Mouse (Mus musculus) stomach, embryonic 14.5 days (tissue): ENCODE results near the gene Tmeff2. TPM values are rescaled to one million over a fixed set of nuclear protein-coding genes. Genes with fewer than 3 reads are reported as not detected.

Experiments used
- ATAC-seq: fragments of 200-750 bp; cut with Nextera tagmentation; 2 replicates; pipeline ENCODE4 v1.8.0; 2017; ENCODE audit warnings: low read depth, moderate TSS enrichment; ENCODE audit not compliant: insufficient number of reproducible peaks, insufficient read depth, low FRiP score
- H3K27ac ChIP-seq: fragments of 300-500 bp; sonication (generic); 2 replicates; pipeline ENCODE4 v1.5.1; 2014; ENCODE audit warnings: mild to moderate bottlenecking, low read length, moderate library complexity, mixed read lengths
- H3K27me3 ChIP-seq: fragments of 300-500 bp; sonication (generic); 2 replicates; pipeline ENCODE4 v1.6.1; 2014; ENCODE audit warnings: low read length, control low read depth, mixed read lengths; ENCODE audit not compliant: control insufficient read depth, insufficient read depth
- H3K36me3 ChIP-seq: fragments of 300-500 bp; sonication (generic); 2 replicates; pipeline ENCODE4 v1.6.1; 2014; ENCODE audit warnings: mild to moderate bottlenecking, control low read depth, low read length, moderate library complexity, mixed read lengths; ENCODE audit not compliant: control insufficient read depth, insufficient read depth
- H3K4me1 ChIP-seq: fragments of 300-500 bp; sonication (generic); 2 replicates; pipeline ENCODE4 v1.6.1; 2014; ENCODE audit warnings: low read length, control low read depth, mixed read lengths; ENCODE audit not compliant: control insufficient read depth, insufficient read depth
- H3K4me2 ChIP-seq: fragments of 300-500 bp; sonication (generic); replicated peaks from 2 replicates; pipeline ENCODE4 v1.6.1; 2014; ENCODE audit warnings: low read depth, low read length, control low read depth
- H3K4me3 ChIP-seq: fragments of 300-500 bp; sonication (generic); 2 replicates; pipeline ENCODE4 v1.5.1; 2014; ENCODE audit warnings: low read depth, low read length, control low read depth
- H3K9ac ChIP-seq: fragments of 300-500 bp; sonication (generic); replicated peaks from 2 replicates; pipeline ENCODE4 v1.6.1; 2014; ENCODE audit warnings: low read depth, mild to moderate bottlenecking, control low read depth, low read length, moderate library complexity, mixed read lengths
- H3K9me3 ChIP-seq: fragments of 300-500 bp; sonication (generic); 2 replicates; pipeline ENCODE4 v1.6.1; 2016; ENCODE audit warnings: low read depth, low read length, control low read depth; ENCODE audit not compliant: control insufficient read depth
- WGBS: fragments of 180-500 bp; shearing (Covaris S2); extraction: QIAGEN DNeasy Blood & Tissue Kit; methylation state at CpG from one replicate; pipeline ENCODE4 v1.1.7; 2014; 5-methylcytosine and 5-hydroxymethylcytosine counted together
- polyA plus RNA-seq: library from polyadenylated mRNA; unstranded; fragments of >200 nt; fragmentation: Nextera tagmentation; extraction: Ambion mirVana; gene quantifications from 2 replicates; pipeline ENCODE4 v1.2.1, GENCODE M21; 2014

The Tmeff2 gene
- polyA plus RNA-seq, 1 experiment from 2014 or later, result 12.3 TPM

DNA sequence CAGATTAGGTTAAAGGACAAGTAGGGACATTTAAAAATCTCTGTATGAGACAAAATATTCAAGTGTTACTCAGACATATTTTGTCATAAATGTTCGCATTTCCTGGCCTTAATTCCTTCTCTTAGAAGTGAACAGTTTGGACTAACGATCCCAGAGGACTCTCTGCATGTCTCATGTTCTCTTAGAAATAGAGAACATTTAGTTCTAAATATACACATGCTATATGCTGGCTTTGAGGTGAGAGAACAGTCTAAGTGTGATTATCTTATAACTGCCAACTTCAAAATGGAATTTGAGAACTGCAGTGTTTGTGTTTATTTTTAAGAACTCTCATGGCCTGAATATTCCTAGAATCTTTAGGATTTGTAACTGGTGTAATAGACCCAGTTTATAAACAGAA lies 69.2 kb downstream of the Tmeff2 start:
- no peak overlapping the region for H3K4me2 ChIP-seq
- H3K27ac ChIP-seq, result no peak overlapping the region
- H3K4me1 ChIP-seq, result no peaks in the 10 kb centered on the region
- H3K9me3 ChIP-seq, result no peaks in the 10 kb centered on the region
- no peak overlapping the region for H3K4me3 ChIP-seq
- ATAC-seq, result no peak
- no peak overlapping the region for H3K9ac ChIP-seq
- no peaks in the 10 kb centered on the region for H3K27me3 ChIP-seq
- 78% methylated on average over 2 of the region's 2 CpGs for whole genome bisulfite sequencing
- no peaks in the 10 kb centered on the region for H3K36me3 ChIP-seq

DNA sequence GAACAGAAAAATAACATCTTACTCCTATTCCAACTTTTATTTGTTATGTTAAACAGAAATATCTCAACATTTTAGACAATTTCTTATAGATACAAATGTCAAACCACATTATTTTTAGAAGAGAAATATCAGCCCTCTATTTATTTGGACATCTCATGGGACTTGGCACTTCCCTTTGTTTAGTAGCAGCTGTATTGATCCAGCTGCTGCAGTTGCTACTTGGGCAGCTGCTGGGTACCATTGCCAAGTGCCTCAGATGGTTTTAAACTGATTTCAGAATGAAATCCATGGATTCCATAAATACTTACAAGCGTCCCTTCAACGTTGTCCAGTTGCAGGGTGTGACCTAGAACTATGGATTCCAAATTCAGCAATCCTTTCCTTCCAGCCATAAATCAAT lies 70.4 kb downstream of the Tmeff2 start:
- Histone ChIP-seq H3K36me3 (no peaks in the 10 kb centered on the region), H3K4me2 (no peak overlapping the region), H3K4me3 (no peak overlapping the region), H3K9me3 (no peaks in the 10 kb centered on the region), H3K27ac (no peak overlapping the region), H3K9ac (no peak overlapping the region), H3K27me3 (no peaks in the 10 kb centered on the region), H3K4me1 (no peaks in the 10 kb centered on the region)
- WGBS, result 34% methylated on average over 2 of the region's 2 CpGs
- ATAC-seq, result no peak

DNA sequence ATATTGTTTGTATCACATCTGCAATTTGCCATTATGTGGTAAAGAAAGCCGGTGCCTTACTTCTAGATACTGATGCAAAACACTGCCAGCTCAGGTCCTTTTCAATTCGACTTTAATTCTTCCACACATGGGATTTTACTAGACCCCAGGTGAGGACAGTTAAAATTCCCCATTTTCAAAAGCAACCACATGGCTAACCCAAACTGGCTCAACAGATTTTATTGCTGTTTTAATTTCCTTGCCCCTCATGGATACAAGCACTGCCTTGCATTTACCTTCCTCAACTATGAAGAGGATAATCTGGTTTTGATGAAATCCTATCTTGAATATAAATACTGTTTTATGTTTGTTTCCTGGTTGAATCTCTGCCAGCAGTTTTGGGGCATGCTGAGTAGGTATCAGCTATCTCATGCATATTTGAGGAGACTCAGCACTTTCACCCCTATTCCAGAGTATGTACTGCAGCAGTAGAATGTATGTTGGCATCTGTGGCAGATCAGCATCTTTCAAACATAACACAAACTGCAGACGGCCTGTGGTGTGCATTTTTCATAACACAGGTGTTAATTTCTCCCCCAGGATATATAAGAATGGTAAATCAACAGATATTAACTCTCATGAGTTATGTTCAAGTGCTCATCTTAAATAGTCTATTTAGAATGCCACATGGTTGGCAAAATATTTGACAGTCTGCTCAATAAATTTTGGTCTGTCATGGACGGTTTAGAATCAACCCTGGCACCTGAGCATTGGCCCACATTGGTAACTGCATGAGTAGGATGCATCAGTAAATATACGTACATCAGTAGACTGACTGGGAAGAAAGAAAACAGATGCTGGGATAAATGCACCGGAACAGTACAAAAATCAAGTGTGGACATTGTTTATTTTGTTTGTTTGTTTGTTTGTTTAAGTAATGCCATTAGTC lies 72.3 kb downstream of the Tmeff2 start:
- Histone ChIP-seq H3K36me3 (no peaks in the 10 kb centered on the region), H3K4me1 (no peaks in the 10 kb centered on the region), H3K9me3 (no peaks in the 10 kb centered on the region), H3K27me3 (no peaks in the 10 kb centered on the region), H3K4me3 (no peak overlapping the region), H3K4me2 (no peak overlapping the region), H3K9ac (no peak overlapping the region), H3K27ac (no peak overlapping the region)
- WGBS, result 81% methylated on average over 6 of the region's 6 CpGs
- no peak for ATAC-seq

DNA sequence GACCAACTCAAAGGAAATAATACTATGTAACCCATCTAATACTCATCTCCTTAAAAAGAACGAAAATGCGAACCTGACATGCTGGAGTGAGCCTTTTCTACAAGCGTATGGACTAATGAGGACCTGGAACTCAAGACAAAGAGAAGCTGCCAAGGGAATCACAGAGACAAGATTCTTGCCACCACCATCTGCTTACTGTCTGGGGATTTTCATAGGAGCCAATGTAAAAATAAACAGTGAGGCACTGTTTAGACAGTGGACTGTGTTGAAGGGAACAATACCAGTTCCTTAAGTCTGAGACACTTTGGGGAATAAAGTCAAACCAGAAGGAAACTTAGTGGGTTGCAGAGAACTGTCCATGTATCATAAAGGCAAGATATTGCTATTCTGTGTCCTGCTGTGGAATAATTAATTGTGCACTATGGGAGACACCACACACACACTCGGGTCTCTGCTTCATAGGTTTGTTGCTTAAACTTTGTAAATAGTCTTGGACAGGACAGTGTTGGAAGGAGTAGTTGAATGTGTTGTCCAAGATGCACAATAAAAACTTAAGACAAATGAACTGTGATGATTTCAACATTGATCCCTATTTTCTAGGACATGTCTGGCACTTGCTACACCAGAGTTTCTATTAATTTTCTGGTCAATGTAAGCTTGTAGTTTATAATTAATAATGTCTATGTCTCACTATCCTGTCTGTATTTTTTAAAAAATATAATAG lies 79.1 kb downstream of the Tmeff2 start:
- Histone ChIP-seq H3K36me3 (no peaks in the 10 kb centered on the region), H3K4me1 (no peaks in the 10 kb centered on the region), H3K4me3 (no peak overlapping the region), H3K4me2 (no peak overlapping the region), H3K9me3 (no peaks in the 10 kb centered on the region), H3K27ac (no peak overlapping the region), H3K9ac (no peak overlapping the region), H3K27me3 (no peaks in the 10 kb centered on the region)
- ATAC-seq, result no peak
- 57% methylated on average over 4 of the region's 4 CpGs for WGBS

DNA sequence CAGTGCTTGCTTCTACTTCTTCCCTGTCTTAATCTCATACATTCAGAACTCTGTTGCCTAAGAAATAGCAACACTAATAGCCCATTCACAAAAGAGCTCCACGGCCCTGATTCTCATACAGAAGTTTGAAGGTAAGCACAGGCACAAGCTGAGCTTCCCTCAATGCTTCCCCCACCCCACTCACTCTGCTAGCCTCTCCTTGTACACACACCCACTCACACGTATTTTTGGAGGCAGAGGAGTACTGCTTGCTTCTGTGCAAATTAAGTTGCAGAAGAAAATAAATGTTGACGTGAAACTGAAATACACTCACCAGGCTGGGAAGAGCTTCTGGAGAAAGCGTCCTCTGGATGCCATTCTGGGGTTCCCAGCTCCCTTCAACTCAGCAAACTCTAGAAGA lies 80.1 kb downstream of the Tmeff2 start:
- Histone ChIP-seq H3K9me3 (no peaks in the 10 kb centered on the region), H3K36me3 (no peaks in the 10 kb centered on the region), H3K4me1 (no peaks in the 10 kb centered on the region), H3K27ac (no peak overlapping the region), H3K27me3 (no peaks in the 10 kb centered on the region), H3K4me3 (no peak overlapping the region), H3K4me2 (no peak overlapping the region), H3K9ac (no peak overlapping the region)
- no peak for ATAC-seq
- WGBS, result 73% methylated on average over 4 of the region's 4 CpGs

DNA sequence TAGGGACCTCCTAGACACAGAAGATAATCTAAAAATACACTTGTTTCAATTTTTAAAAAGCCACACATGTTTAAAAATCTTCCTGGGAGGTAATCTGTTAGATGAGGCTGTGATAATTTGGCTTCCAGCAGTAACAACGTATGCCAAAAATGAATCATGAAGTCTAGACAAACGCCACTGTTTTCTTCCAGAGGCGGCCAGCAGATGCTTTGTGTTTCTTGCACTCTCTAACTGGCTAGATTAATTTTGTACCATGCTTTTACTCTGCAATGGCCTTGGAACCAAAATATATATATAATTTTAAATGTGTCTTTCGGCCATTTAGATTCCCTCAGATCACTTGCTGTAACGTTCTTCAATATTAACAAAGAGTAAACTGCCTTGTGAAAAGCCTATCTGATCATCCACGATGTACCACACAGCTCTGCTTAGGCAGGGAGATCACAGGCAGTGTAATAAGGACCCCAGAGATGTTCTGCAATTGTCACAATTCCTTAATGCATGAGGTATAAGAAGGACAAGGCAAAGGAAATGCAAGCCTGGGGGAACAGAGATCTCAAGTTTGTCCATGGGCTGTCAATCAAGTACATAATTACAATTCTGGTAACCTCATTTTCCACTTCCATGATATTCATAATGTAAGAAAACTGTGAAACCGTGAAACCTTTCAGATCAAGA lies 80.8 kb downstream of the Tmeff2 start:
- no peaks in the 10 kb centered on the region for H3K27me3 ChIP-seq
- H3K9me3 ChIP-seq, result no peaks in the 10 kb centered on the region
- H3K4me3 ChIP-seq, result no peak overlapping the region
- H3K27ac ChIP-seq, result no peak overlapping the region
- no peaks in the 10 kb centered on the region for H3K36me3 ChIP-seq
- no peak overlapping the region for H3K4me2 ChIP-seq
- H3K4me1 ChIP-seq, result no peaks in the 10 kb centered on the region
- no peak overlapping the region for H3K9ac ChIP-seq
- ATAC-seq, result no peak
- WGBS, result 60% methylated on average over 7 of the region's 7 CpGs

DNA sequence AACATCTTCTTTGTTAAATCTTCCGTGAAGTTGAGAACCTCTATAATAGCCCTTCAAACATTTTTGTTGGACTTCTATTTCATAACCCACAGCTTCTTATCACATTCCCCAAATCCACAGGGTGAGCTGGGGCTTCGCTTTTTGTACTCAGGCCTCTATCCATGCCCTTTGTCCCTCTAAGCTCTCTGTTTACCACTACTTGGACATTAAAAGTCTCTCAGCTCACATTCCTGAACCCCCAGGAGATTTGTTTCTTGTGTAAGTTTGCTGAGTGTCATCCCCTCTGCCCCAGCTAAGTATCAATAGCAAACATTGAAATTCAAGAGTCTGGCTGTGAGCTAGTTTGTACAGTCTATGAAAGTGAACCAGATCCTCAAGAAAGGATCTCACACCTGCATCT lies 90.2 kb downstream of the Tmeff2 start:
- Histone ChIP-seq H3K4me1 (no peaks in the 10 kb centered on the region), H3K9me3 (no peaks in the 10 kb centered on the region)
- 43% methylated on average over 2 of the region's 2 CpGs for WGBS

DNA sequence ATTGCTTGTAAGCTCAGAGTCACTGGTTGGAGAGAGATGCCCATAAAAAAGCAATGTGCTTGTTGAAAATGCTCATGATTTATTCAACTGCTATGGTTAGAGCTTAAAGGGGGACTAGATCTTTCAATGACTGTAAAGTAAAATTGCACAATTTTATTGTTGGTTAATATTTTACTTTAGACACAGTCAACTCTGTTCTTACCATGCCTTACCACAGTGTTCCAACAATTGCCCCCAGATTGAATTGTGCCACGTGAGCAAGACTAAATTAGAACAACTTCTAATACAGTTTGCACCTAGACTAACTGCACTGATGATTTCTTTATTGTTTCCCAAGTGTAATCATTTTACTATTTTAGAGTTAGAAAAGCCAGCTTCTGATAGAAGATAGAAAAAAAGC lies 94.1 kb downstream of the Tmeff2 start:
- H3K4me3 ChIP-seq, result no peak overlapping the region
- no peak for ATAC-seq
- no peak overlapping the region for H3K27ac ChIP-seq
- 77% methylated on average over 1 of the region's 1 CpGs for WGBS
- H3K9me3 ChIP-seq, result no peaks in the 10 kb centered on the region
- no peak overlapping the region for H3K9ac ChIP-seq
- no peaks in the 10 kb centered on the region for H3K27me3 ChIP-seq
- no peak overlapping the region for H3K4me2 ChIP-seq
- H3K4me1 ChIP-seq, result no peaks in the 10 kb centered on the region
- no peaks in the 10 kb centered on the region for H3K36me3 ChIP-seq

More for the DNA sequence above, 90.2 kb downstream of the Tmeff2 start:
- H3K4me3 ChIP-seq, result no peak overlapping the region
- H3K4me2 ChIP-seq, result no peak overlapping the region
- H3K9ac ChIP-seq, result no peak overlapping the region
- ATAC-seq, result no peak
- H3K27me3 ChIP-seq, result no peaks in the 10 kb centered on the region
- H3K27ac ChIP-seq, result no peak overlapping the region
- H3K36me3 ChIP-seq, result no peaks in the 10 kb centered on the region
